In the genomic region with DNA sequence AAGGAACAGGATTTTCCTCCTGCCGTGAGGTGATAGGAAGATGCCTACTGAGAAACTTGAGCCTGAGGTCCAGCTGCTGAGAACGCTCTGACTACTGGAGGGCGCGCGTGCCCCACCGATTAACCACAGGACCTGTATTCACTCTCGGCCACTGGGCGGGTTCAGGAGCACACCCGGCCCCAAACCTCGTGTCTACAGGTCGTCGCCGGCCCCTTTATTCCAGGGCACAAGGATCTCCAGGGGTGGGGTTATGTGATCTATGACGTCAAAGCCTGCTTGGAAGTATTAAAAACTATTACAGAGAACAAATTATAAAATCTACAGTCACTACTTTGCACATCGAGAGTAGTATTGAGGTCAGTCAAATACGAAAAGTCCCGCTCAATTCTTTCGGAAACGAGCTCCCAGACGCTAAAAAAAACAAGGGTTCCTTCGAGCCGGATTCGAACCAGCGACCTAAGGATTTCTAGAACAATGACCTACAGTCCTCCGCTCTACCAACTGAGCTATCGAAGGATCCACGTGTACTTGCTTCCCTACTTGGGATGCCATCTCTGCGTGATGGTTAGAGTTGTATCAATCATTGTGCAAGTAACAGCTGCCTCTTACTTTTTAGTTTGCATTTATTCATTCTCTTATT, we compare ENCODE assay signal across 8 mouse cellular contexts. TPM values are rescaled to one million over a fixed set of nuclear protein-coding genes. Genes with fewer than 3 reads are reported as not detected.
DNase-seq lines count a peak whose midpoint lies in the region; ATAC-seq and TF ChIP-seq lines count a peak whose summit lies in the region.

No protein-coding gene starts in this region.

- peak; percentile 92 for ATAC-seq in heart, embryonic 12.5 days (ENCODE audit: insufficient number of reproducible peaks, low FRiP score)
- ATAC-seq in kidney, embryonic 16.5 days (ENCODE audit: low FRiP score, low TSS enrichment): peak; percentile 94
- peak; percentile 88 for ATAC-seq in liver, embryonic 11.5 days (replicated peaks; ENCODE audit: low FRiP score)

- no peak overlapping the region for H3ac ChIP-seq in myocyte (ENCODE audit: control insufficient read depth, insufficient read length)

- H3K79me2 ChIP-seq in myocyte (ENCODE audit: control insufficient read depth, insufficient read depth): no peaks in the 10 kb centered on the region

- H3K27ac ChIP-seq in heart, embryonic 12.5 days (ENCODE audit: poor library complexity, severe bottlenecking): peak overlapping the region; percentile 69
- H3K27ac ChIP-seq in kidney, embryonic 16.5 days (ENCODE audit: low read length): peak overlapping the region; percentile 78
- H3K27ac ChIP-seq in liver, embryonic 11.5 days (ENCODE audit: low read depth, low read length): peak overlapping the region; percentile 50; the same call in 1 of the 2 replicates

- H3K9ac ChIP-seq in heart, embryonic 12.5 days: peak overlapping the region; percentile 54; the same call in 1 of the 2 replicates
- H3K9ac ChIP-seq in kidney, embryonic 16.5 days (replicated peaks; ENCODE audit: low read length): peak overlapping the region; percentile 65
- peak overlapping the region; percentile 50 for H3K9ac ChIP-seq in liver, embryonic 11.5 days (ENCODE audit: low read depth, low read length)

- WGBS in heart, embryonic 12.5 days: under 1% methylated on average over 28 of the region's 28 CpGs
- under 1% methylated on average over 28 of the region's 28 CpGs for WGBS in kidney, embryonic 16.5 days
- under 1% methylated on average over 28 of the region's 28 CpGs for WGBS in liver, embryonic 11.5 days

- peak overlapping the region; percentile 64 for H3K4me2 ChIP-seq in heart, embryonic 12.5 days
- peak overlapping the region; percentile 62 for H3K4me2 ChIP-seq in kidney, embryonic 16.5 days (replicated peaks; ENCODE audit: low read depth, low read length)
- peak overlapping the region; percentile 89 for H3K4me2 ChIP-seq in liver, embryonic 11.5 days
- H3K4me2 ChIP-seq in myocyte (ENCODE audit: low read depth): peak overlapping the region; percentile 95

- H3K4me1 ChIP-seq in erythroblast, embryonic 14.5 days (ENCODE audit: control insufficient read depth): peaks cover 75% of the 10 kb centered on the region
- H3K4me1 ChIP-seq in heart, embryonic 12.5 days (replicated peaks): peaks cover 16% of the 10 kb centered on the region; the same call in 1 of the 2 replicates
- H3K4me1 ChIP-seq in kidney, embryonic 16.5 days (ENCODE audit: insufficient read depth, low read length): peaks cover 28% of the 10 kb centered on the region
- peaks cover 15% of the 10 kb centered on the region for H3K4me1 ChIP-seq in liver, embryonic 11.5 days (replicated peaks; ENCODE audit: control insufficient read depth, insufficient read depth, low read length)

- H3K4me3 ChIP-seq in erythroblast, embryonic 14.5 days (replicated peaks): peak overlapping the region; percentile 66
- peak overlapping the region; percentile 49 for H3K4me3 ChIP-seq in heart, embryonic 12.5 days
- H3K4me3 ChIP-seq in kidney, embryonic 16.5 days (ENCODE audit: low read length): peak overlapping the region; percentile 64
- peak overlapping the region; percentile 69 for H3K4me3 ChIP-seq in liver, embryonic 11.5 days (ENCODE audit: low read depth, low read length)
- peak overlapping the region; percentile 44 for H3K4me3 ChIP-seq in myocyte

- DNase-seq in CD4-positive helper T cell, adult 2 months (ENCODE audit: low read depth, low spot score): peak; percentile 94
- peak; percentile 90 for DNase-seq in brain, embryonic 18.5 days (ENCODE audit: low read depth, low spot score)
- DNase-seq in liver, embryonic 11.5 days (ENCODE audit: low spot score): peak; percentile 94
- peak; percentile 95 to 98 for DNase-seq in spleen, postnatal 4 days (ENCODE audit: low spot score in 2 of 2)

- no peaks in the 10 kb centered on the region for H3K36me3 ChIP-seq in erythroblast, embryonic 14.5 days (ENCODE audit: control insufficient read depth)
- H3K36me3 ChIP-seq in heart, embryonic 12.5 days: no peaks in the 10 kb centered on the region
- no peaks in the 10 kb centered on the region for H3K36me3 ChIP-seq in kidney, embryonic 16.5 days (ENCODE audit: insufficient read depth, low read length)
- H3K36me3 ChIP-seq in liver, embryonic 11.5 days (ENCODE audit: control insufficient read depth, insufficient read depth, low read length): no peaks in the 10 kb centered on the region
- H3K36me3 ChIP-seq in myocyte (ENCODE audit: control insufficient read depth, insufficient read depth): no peaks in the 10 kb centered on the region

- no peaks in the 10 kb centered on the region for H3K9me3 ChIP-seq in erythroblast, embryonic 14.5 days (ENCODE audit: control insufficient read depth, low read length)
- no peaks in the 10 kb centered on the region for H3K9me3 ChIP-seq in heart, embryonic 12.5 days (replicated peaks)
- H3K9me3 ChIP-seq in kidney, embryonic 16.5 days (ENCODE audit: low read length): no peaks in the 10 kb centered on the region
- no peaks in the 10 kb centered on the region for H3K9me3 ChIP-seq in liver, embryonic 11.5 days (ENCODE audit: control insufficient read depth, low read length)

- peak; percentile 50 for TF ChIP-seq POLR2A in myocyte (IDR thresholded peaks at IDR 0.05; ENCODE audit: insufficient read length, low read depth)

- no peaks in the 10 kb centered on the region for H3K27me3 ChIP-seq in erythroblast, embryonic 14.5 days (ENCODE audit: control insufficient read depth)
- H3K27me3 ChIP-seq in heart, embryonic 12.5 days (replicated peaks): no peaks in the 10 kb centered on the region
- H3K27me3 ChIP-seq in kidney, embryonic 16.5 days (ENCODE audit: insufficient read depth, low read length): no peaks in the 10 kb centered on the region
- no peaks in the 10 kb centered on the region for H3K27me3 ChIP-seq in liver, embryonic 11.5 days (replicated peaks; ENCODE audit: control insufficient read depth, insufficient read depth, low read length)
- H3K27me3 ChIP-seq in myocyte (ENCODE audit: control insufficient read depth, insufficient read depth, insufficient read length): no peaks in the 10 kb centered on the region

TF ChIP-seq in myocyte, 11 proteins besides CTCF, POLR2A, EP300 and RAD21:
- TF ChIP-seq SRF (IDR thresholded peaks at IDR 0.05; ENCODE audit: control insufficient read depth, insufficient read length, low read depth) (no peak), TCF3 (IDR thresholded peaks at IDR 0.05; ENCODE audit: insufficient read length, low read depth) (no peak), POLR2AphosphoS2 (IDR thresholded peaks at IDR 0.05; ENCODE audit: insufficient read length, low read depth) (no peak), E2F4 (IDR thresholded peaks at IDR 0.05; ENCODE audit: insufficient read depth) (no peak), USF1 (IDR thresholded peaks at IDR 0.05; ENCODE audit: low read depth) (peak; percentile 57), MYOD1 (IDR thresholded peaks at IDR 0.05; ENCODE audit: control insufficient read depth in 1 of 3, insufficient read length in 2 of 3, low read depth in 2 of 3) (peak; percentile 51 to 77 (median 65)), REST (IDR thresholded peaks at IDR 0.05; ENCODE audit: insufficient read depth, insufficient read length) (no peak), TCF12 (IDR thresholded peaks at IDR 0.05; ENCODE audit: insufficient read depth, poor library complexity, severe bottlenecking) (no peak), MYOG (IDR thresholded peaks at IDR 0.05; ENCODE audit: control insufficient read depth in 1 of 3, insufficient read depth in 1 of 3, insufficient read length in 2 of 3, low read depth in 2 of 3) (peak; percentile 13 to 64 (median 40)), CEBPB (IDR thresholded peaks at IDR 0.05; ENCODE audit: insufficient read depth, poor library complexity, severe bottlenecking) (peak; percentile 49; the same call in 1 of the 2 replicates), MAX (IDR thresholded peaks at IDR 0.05; ENCODE audit: low read depth) (peak; percentile 55)
TF ChIP-seq in myocyte: peak in this region for 5.

RNA-seq across cellular contexts. Expression of a gene that starts 9.0 kb away (rescaled TPM):
- 0.76 and 0.84 TPM in 2 replicates for polyA plus RNA-seq in erythroblast, embryonic 14.5 days (2012)
- polyA plus RNA-seq in heart, embryonic 12.5 days (2016; fragmentation: Nextera tagmentation; extraction: Ambion mirVana): 8.1 and 8.9 TPM in 2 replicates
- polyA plus RNA-seq in kidney, embryonic 16.5 days (2015; fragmentation: Nextera tagmentation; extraction: Ambion mirVana): 13.7 and 14.6 TPM in 2 replicates
- polyA plus RNA-seq in liver, embryonic 11.5 days (2014; fragmentation: Nextera tagmentation; extraction: Ambion mirVana): 13.1 and 13.4 TPM in 2 replicates
- polyA plus RNA-seq in myocyte (2012; fragmentation: generic; extraction: Trizol): 7.4 TPM

RNA-seq across cellular contexts. Expression of a gene that starts 33.0 kb away (rescaled TPM):
- polyA plus RNA-seq in erythroblast, embryonic 14.5 days (2012): 0.15 and 0.16 TPM in 2 replicates
- 2.6 and 2.9 TPM in 2 replicates for polyA plus RNA-seq in heart, embryonic 12.5 days (2016; fragmentation: Nextera tagmentation; extraction: Ambion mirVana)
- polyA plus RNA-seq in kidney, embryonic 16.5 days (2015; fragmentation: Nextera tagmentation; extraction: Ambion mirVana): 0.08 and 0.11 TPM in 2 replicates
- 1.8 and 2.2 TPM in 2 replicates for polyA plus RNA-seq in liver, embryonic 11.5 days (2014; fragmentation: Nextera tagmentation; extraction: Ambion mirVana)
- 0.02 TPM for polyA plus RNA-seq in myocyte (2012; fragmentation: generic; extraction: Trizol)

RNA-seq across cellular contexts. Expression of a gene that starts 56.0 kb away (rescaled TPM):
- polyA plus RNA-seq in erythroblast, embryonic 14.5 days (2012): not detected in 2 replicates
- 0.45 and 0.58 TPM in 2 replicates for polyA plus RNA-seq in heart, embryonic 12.5 days (2016; fragmentation: Nextera tagmentation; extraction: Ambion mirVana)
- polyA plus RNA-seq in kidney, embryonic 16.5 days (2015; fragmentation: Nextera tagmentation; extraction: Ambion mirVana): 0.50 and 0.54 TPM in 2 replicates
- polyA plus RNA-seq in liver, embryonic 11.5 days (2014; fragmentation: Nextera tagmentation; extraction: Ambion mirVana): 0.08 and 0.32 TPM in 2 replicates
- 0.20 TPM for polyA plus RNA-seq in myocyte (2012; fragmentation: generic; extraction: Trizol)

Comparison
In these comparisons a context has a peak if more than half of its experiments do, and no peak if none do; other contexts are left out.
1. Peak in every context shown above with its lines: DNase-seq, ATAC-seq, H3K4me3 ChIP-seq and H3K27ac ChIP-seq.